Mouse (Mus musculus): Measurements from ENCODE around the gene Tspan9. TPM values are rescaled to one million over a fixed set of nuclear protein-coding genes. Genes with fewer than 3 reads are reported as not detected.

The Tspan9 gene
- polyA plus RNA-seq, 1 experiment from 2014 or later: 130 TPM

GRCm38 (mm10) chr6:128032252-128033171 lies 110.9 kb downstream of the Tspan9 start:
- Histone ChIP-seq H3K9ac (ENCODE audit: low read depth, low read length) (0 out of 2 replicates have a peak overlapping the region, but pooled peaks have one; percentile 46), H3K4me3 (ENCODE audit: low read depth, low read length) (peak overlapping the region; percentile 55), H3K27me3 (replicated peaks; ENCODE audit: control insufficient read depth, insufficient read depth, low read length) (no peaks in the 10 kb centered on the region), H3K9me3 (ENCODE audit: control insufficient read depth, low read length) (no peaks in the 10 kb centered on the region), H3K4me2 (ENCODE audit: low read depth, low read length) (peak overlapping the region; percentile 90), H3K36me3 (ENCODE audit: control insufficient read depth, insufficient read depth, low read length) (no peaks in the 10 kb centered on the region), H3K4me1 (ENCODE audit: control insufficient read depth, insufficient read depth, low read length) (peaks cover 39% of the 10 kb centered on the region), H3K27ac (replicated peaks; ENCODE audit: low read depth, low read length) (0 out of 2 replicates have a peak overlapping the region, but pooled peaks have one; percentile 8)
- ATAC-seq (ENCODE audit: low read depth) (no peak), DNase-seq (ENCODE audit: low spot score) (peak; percentile 45)
- 19% methylated on average over 16 of the region's 16 CpGs for WGBS

- no peak overlapping the region for H3K27ac ChIP-seq (replicated peaks; ENCODE audit: low read depth, low read length)
- DNase-seq (ENCODE audit: low spot score) (no peak), ATAC-seq (ENCODE audit: low read depth) (no peak)
- WGBS: 67% methylated on average over 2 of the region's 2 CpGs
- H3K27me3 ChIP-seq (replicated peaks; ENCODE audit: control insufficient read depth, insufficient read depth, low read length): no peaks in the 10 kb centered on the region
- peaks cover 35% of the 10 kb centered on the region for H3K4me1 ChIP-seq (ENCODE audit: control insufficient read depth, insufficient read depth, low read length)
- H3K36me3 ChIP-seq (ENCODE audit: control insufficient read depth, insufficient read depth, low read length): no peaks in the 10 kb centered on the region
- no peak overlapping the region for H3K4me3 ChIP-seq (ENCODE audit: low read depth, low read length)
- peak overlapping the region; percentile 90; the same call in 1 of the 2 replicates for H3K4me2 ChIP-seq (ENCODE audit: low read depth, low read length)
- no peaks in the 10 kb centered on the region for H3K9me3 ChIP-seq (ENCODE audit: control insufficient read depth, low read length)
- H3K9ac ChIP-seq (ENCODE audit: low read depth, low read length): no peak overlapping the region
Measured at GRCm38 (mm10) chr6:128031584-128031983, 111.8 kb downstream of the Tspan9 start.

GRCm38 (mm10) chr6:128031096-128031495 lies 112.3 kb downstream of the Tspan9 start:
- H3K4me2 ChIP-seq (ENCODE audit: low read depth, low read length): no peak overlapping the region
- DNase-seq (ENCODE audit: low spot score) (no peak), ATAC-seq (ENCODE audit: low read depth) (no peak)
- H3K4me3 ChIP-seq (ENCODE audit: low read depth, low read length): no peak overlapping the region
- H3K9ac ChIP-seq (ENCODE audit: low read depth, low read length): 0 out of 2 replicates have a peak overlapping the region, but pooled peaks have one; percentile 15
- WGBS: 83% methylated on average over 2 of the region's 4 CpGs
- no peak overlapping the region for H3K27ac ChIP-seq (replicated peaks; ENCODE audit: low read depth, low read length)
- 0 out of 2 replicates have a peak, but pooled peaks cover 1% of the 10 kb centered on the region for H3K36me3 ChIP-seq (ENCODE audit: control insufficient read depth, insufficient read depth, low read length)
- H3K9me3 ChIP-seq (ENCODE audit: control insufficient read depth, low read length): no peaks in the 10 kb centered on the region
- H3K4me1 ChIP-seq (ENCODE audit: control insufficient read depth, insufficient read depth, low read length): peaks cover 30% of the 10 kb centered on the region
- no peaks in the 10 kb centered on the region for H3K27me3 ChIP-seq (replicated peaks; ENCODE audit: control insufficient read depth, insufficient read depth, low read length)

GRCm38 (mm10) chr6:128030475-128030874 lies 112.9 kb downstream of the Tspan9 start:
- Histone ChIP-seq H3K9ac (ENCODE audit: low read depth, low read length) (no peak overlapping the region), H3K27ac (replicated peaks; ENCODE audit: low read depth, low read length) (no peak overlapping the region), H3K27me3 (replicated peaks; ENCODE audit: control insufficient read depth, insufficient read depth, low read length) (no peaks in the 10 kb centered on the region), H3K4me1 (ENCODE audit: control insufficient read depth, insufficient read depth, low read length) (peaks cover 24% of the 10 kb centered on the region), H3K4me2 (ENCODE audit: low read depth, low read length) (no peak overlapping the region), H3K4me3 (ENCODE audit: low read depth, low read length) (no peak overlapping the region), H3K9me3 (ENCODE audit: control insufficient read depth, low read length) (no peaks in the 10 kb centered on the region), H3K36me3 (ENCODE audit: control insufficient read depth, insufficient read depth, low read length) (0 out of 2 replicates have a peak, but pooled peaks cover 4% of the 10 kb centered on the region)
- ATAC-seq (ENCODE audit: low read depth): no peak
- 72% methylated on average over 6 of the region's 6 CpGs for WGBS
- DNase-seq (ENCODE audit: low spot score): no peak

GRCm38 (mm10) chr6:128029517-128030348 lies 113.7 kb downstream of the Tspan9 start:
- Histone ChIP-seq H3K36me3 (ENCODE audit: control insufficient read depth, insufficient read depth, low read length) (0 out of 2 replicates have a peak, but pooled peaks cover 4% of the 10 kb centered on the region), H3K9me3 (ENCODE audit: control insufficient read depth, low read length) (no peaks in the 10 kb centered on the region), H3K9ac (ENCODE audit: low read depth, low read length) (no peak overlapping the region), H3K27me3 (replicated peaks; ENCODE audit: control insufficient read depth, insufficient read depth, low read length) (no peaks in the 10 kb centered on the region), H3K4me3 (ENCODE audit: low read depth, low read length) (no peak overlapping the region), H3K27ac (replicated peaks; ENCODE audit: low read depth, low read length) (no peak overlapping the region), H3K4me2 (ENCODE audit: low read depth, low read length) (no peak overlapping the region), H3K4me1 (ENCODE audit: control insufficient read depth, insufficient read depth, low read length) (peaks cover 19% of the 10 kb centered on the region)
- DNase-seq (ENCODE audit: low spot score) (no peak), ATAC-seq (ENCODE audit: low read depth) (no peak)
- WGBS: 78% methylated on average over 9 of the region's 9 CpGs

GRCm38 (mm10) chr6:128028116-128028940 lies 115.1 kb downstream of the Tspan9 start:
- H3K4me1 ChIP-seq (ENCODE audit: control insufficient read depth, insufficient read depth, low read length): peaks cover 24% of the 10 kb centered on the region
- no peak overlapping the region for H3K9ac ChIP-seq (ENCODE audit: low read depth, low read length)
- H3K9me3 ChIP-seq (ENCODE audit: control insufficient read depth, low read length): no peaks in the 10 kb centered on the region
- no peak overlapping the region for H3K4me2 ChIP-seq (ENCODE audit: low read depth, low read length)
- no peak overlapping the region for H3K4me3 ChIP-seq (ENCODE audit: low read depth, low read length)
- H3K36me3 ChIP-seq (ENCODE audit: control insufficient read depth, insufficient read depth, low read length): 0 out of 2 replicates have a peak, but pooled peaks cover 4% of the 10 kb centered on the region
- ATAC-seq (ENCODE audit: low read depth) (peak; percentile 23; the same call in 1 of the 2 replicates), DNase-seq (ENCODE audit: low spot score) (peak; percentile 75)
- peak overlapping the region; percentile 24; the same call in 1 of the 2 replicates for H3K27ac ChIP-seq (replicated peaks; ENCODE audit: low read depth, low read length)
- WGBS: 21% methylated on average over 10 of the region's 10 CpGs
- no peaks in the 10 kb centered on the region for H3K27me3 ChIP-seq (replicated peaks; ENCODE audit: control insufficient read depth, insufficient read depth, low read length)

GRCm38 (mm10) chr6:128025997-128026396 lies 117.4 kb downstream of the Tspan9 start:
- H3K27ac ChIP-seq (replicated peaks; ENCODE audit: low read depth, low read length): no peak overlapping the region
- WGBS: 89% methylated on average over 8 of the region's 8 CpGs
- H3K4me3 ChIP-seq (ENCODE audit: low read depth, low read length): no peak overlapping the region
- H3K36me3 ChIP-seq (ENCODE audit: control insufficient read depth, insufficient read depth, low read length): 0 out of 2 replicates have a peak, but pooled peaks cover 4% of the 10 kb centered on the region
- H3K9me3 ChIP-seq (ENCODE audit: control insufficient read depth, low read length): no peaks in the 10 kb centered on the region
- no peaks in the 10 kb centered on the region for H3K27me3 ChIP-seq (replicated peaks; ENCODE audit: control insufficient read depth, insufficient read depth, low read length)
- peaks cover 41% of the 10 kb centered on the region for H3K4me1 ChIP-seq (ENCODE audit: control insufficient read depth, insufficient read depth, low read length)
- DNase-seq (ENCODE audit: low spot score): no peak
- no peak overlapping the region for H3K4me2 ChIP-seq (ENCODE audit: low read depth, low read length)
- ATAC-seq (ENCODE audit: low read depth): no peak
- no peak overlapping the region for H3K9ac ChIP-seq (ENCODE audit: low read depth, low read length)
